Mouse (Mus musculus) neural tube, embryonic 15.5 days (tissue): ENCODE measurements around the gene Nfx1. TPM values are rescaled to one million over a fixed set of nuclear protein-coding genes. Genes with fewer than 3 reads are reported as not detected.

Experiments
- ATAC-seq: fragments of 200-750 bp; cut with Nextera tagmentation; 2 replicates; pipeline ENCODE4 v1.8.0; 2017; ENCODE audit warnings: mild to moderate bottlenecking, moderate TSS enrichment, moderate library complexity; ENCODE audit not compliant: low FRiP score
- H3K27ac ChIP-seq: fragments of 300-500 bp; sonication (generic); replicated peaks from 2 replicates; pipeline ENCODE4 v1.5.1; 2015; ENCODE audit warnings: mild to moderate bottlenecking, inconsistent platforms
- H3K27me3 ChIP-seq: fragments of 300-500 bp; sonication (generic); replicated peaks from 2 replicates; pipeline ENCODE4 v1.6.1; 2015; ENCODE audit warnings: inconsistent platforms
- H3K36me3 ChIP-seq: fragments of 300-500 bp; sonication (generic); 2 replicates; pipeline ENCODE4 v1.6.1; 2015; ENCODE audit warnings: inconsistent platforms
- H3K4me1 ChIP-seq: fragments of 300-500 bp; sonication (generic); 2 replicates; pipeline ENCODE4 v1.6.1; 2015; ENCODE audit warnings: inconsistent platforms
- H3K4me2 ChIP-seq: fragments of 300-500 bp; sonication (generic); 2 replicates; pipeline ENCODE4 v1.6.1; 2015; ENCODE audit warnings: inconsistent platforms, mild to moderate bottlenecking, moderate library complexity
- H3K4me3 ChIP-seq: fragments of 300-500 bp; sonication (generic); replicated peaks from 2 replicates; pipeline ENCODE4 v1.5.1; 2015; ENCODE audit warnings: mild to moderate bottlenecking, inconsistent platforms
- H3K9ac ChIP-seq: fragments of 300-500 bp; sonication (generic); replicated peaks from 2 replicates; pipeline ENCODE4 v1.6.1; 2015; ENCODE audit warnings: mild to moderate bottlenecking, inconsistent platforms
- H3K9me3 ChIP-seq: fragments of 300-500 bp; sonication (generic); replicated peaks from 2 replicates; pipeline ENCODE4 v1.6.1; 2016; ENCODE audit warnings: inconsistent platforms
- whole genome bisulfite sequencing: fragments of 180-500 bp; shearing (Covaris S2); methylation state at CpG from one replicate; pipeline ENCODE4 v1.1.7; 2015; ENCODE audit warnings: mixed read lengths; 5-methylcytosine and 5-hydroxymethylcytosine counted together
- polyA plus RNA-seq: library from polyadenylated mRNA; unstranded; fragments of >200 nt; fragmentation: Nextera tagmentation; extraction: Ambion mirVana; gene quantifications from 2 replicates; pipeline ENCODE4 v1.2.1, GENCODE M21; 2015

The Nfx1 gene
- polyA plus RNA-seq, 1 experiment from 2014 or later = 95.2 TPM

- Histone ChIP-seq H3K9me3 (no peaks in the 10 kb centered on the region), H3K9ac (peak overlapping the region; percentile 36), H3K4me2 (peak overlapping the region; percentile 49), H3K4me3 (0 out of 2 replicates have a peak overlapping the region, but pooled peaks have one; percentile 21), H3K27ac (no peak overlapping the region), H3K36me3 (no peaks in the 10 kb centered on the region), H3K27me3 (no peaks in the 10 kb centered on the region), H3K4me1 (peaks cover 5% of the 10 kb centered on the region)
- peak; percentile 79 for ATAC-seq
- whole genome bisulfite sequencing = 36% methylated on average over 16 of the region's 16 CpGs
Observed at GRCm38 (mm10) chr4:41050726-41051675, 80.3 kb downstream of the Nfx1 start.

GRCm38 (mm10) chr4:41051781-41052180, 81.1 kb downstream of the Nfx1 start:
- Histone ChIP-seq H3K4me2 (no peak overlapping the region), H3K4me1 (peaks cover 5% of the 10 kb centered on the region), H3K9me3 (no peaks in the 10 kb centered on the region), H3K36me3 (no peaks in the 10 kb centered on the region), H3K9ac (no peak overlapping the region), H3K27me3 (no peaks in the 10 kb centered on the region), H3K27ac (no peak overlapping the region), H3K4me3 (no peak overlapping the region)
- no peak for ATAC-seq
- 80% methylated on average over 7 of the region's 7 CpGs for WGBS

DNA sequence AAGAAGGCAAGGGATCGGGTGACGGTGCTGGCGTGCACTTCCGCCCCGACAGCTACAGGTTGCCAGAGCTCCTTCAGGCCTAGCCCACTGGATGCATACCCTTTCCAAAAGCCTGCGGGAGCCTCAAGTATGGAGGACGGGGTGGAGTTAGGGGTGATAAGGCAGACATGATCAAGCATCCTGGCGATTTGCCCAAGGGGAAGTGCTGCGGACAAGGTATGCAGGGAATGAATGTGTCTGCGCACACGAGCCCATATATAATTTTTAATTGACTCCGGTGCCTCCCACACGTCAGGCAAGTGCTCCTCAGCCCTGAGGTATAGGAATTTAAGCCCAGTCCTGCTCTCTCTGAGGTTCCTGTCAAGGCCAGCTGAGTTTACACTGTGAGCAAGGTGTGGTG, 84.4 kb downstream of the Nfx1 start:
- Histone ChIP-seq H3K36me3 (no peaks in the 10 kb centered on the region), H3K9me3 (no peaks in the 10 kb centered on the region), H3K4me3 (no peak overlapping the region), H3K27me3 (no peaks in the 10 kb centered on the region), H3K27ac (no peak overlapping the region), H3K4me2 (no peak overlapping the region), H3K4me1 (peaks cover 5% of the 10 kb centered on the region), H3K9ac (no peak overlapping the region)
- no peak for ATAC-seq
- 82% methylated on average over 13 of the region's 13 CpGs for WGBS

DNA sequence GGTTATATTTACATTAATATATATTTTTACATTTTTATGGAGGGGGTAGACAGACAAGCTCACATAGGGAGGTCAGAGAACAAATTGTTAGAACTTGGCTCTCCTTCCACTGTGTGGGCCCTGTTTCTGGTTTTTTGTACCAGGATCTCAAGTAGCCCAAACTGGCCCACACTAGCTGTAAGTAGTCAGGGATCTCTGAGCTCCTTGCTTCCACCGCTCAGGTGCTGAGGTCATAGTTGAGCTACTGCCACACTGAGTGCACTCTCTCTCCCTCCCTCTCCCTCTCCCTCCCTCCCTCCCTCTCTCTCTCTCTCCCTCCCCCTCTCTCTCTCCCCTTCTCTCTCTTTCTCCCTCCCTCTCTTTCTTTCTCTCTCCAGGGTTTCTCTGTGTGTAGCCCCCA, 85.5 kb downstream of the Nfx1 start:
- no peaks in the 10 kb centered on the region for H3K9me3 ChIP-seq
- 38% methylated on average over 1 of the region's 1 CpGs for WGBS
- no peaks in the 10 kb centered on the region for H3K36me3 ChIP-seq
- H3K4me1 ChIP-seq = no peaks in the 10 kb centered on the region
- H3K4me3 ChIP-seq = no peak overlapping the region
- no peak for ATAC-seq
- H3K4me2 ChIP-seq = no peak overlapping the region
- H3K9ac ChIP-seq = no peak overlapping the region
- no peak overlapping the region for H3K27ac ChIP-seq
- H3K27me3 ChIP-seq = no peaks in the 10 kb centered on the region

GRCm38 (mm10) chr4:41056742-41057332, 86.1 kb downstream of the Nfx1 start:
- Histone ChIP-seq H3K4me3 (no peak overlapping the region), H3K27me3 (no peaks in the 10 kb centered on the region), H3K9me3 (no peaks in the 10 kb centered on the region), H3K4me1 (no peaks in the 10 kb centered on the region), H3K9ac (no peak overlapping the region), H3K4me2 (no peak overlapping the region), H3K27ac (no peak overlapping the region), H3K36me3 (no peaks in the 10 kb centered on the region)
- no peak for ATAC-seq
- 79% methylated on average over 7 of the region's 7 CpGs for WGBS

GRCm38 (mm10) chr4:41057361-41057760, 86.7 kb downstream of the Nfx1 start:
- Histone ChIP-seq H3K9ac (no peak overlapping the region), H3K36me3 (no peaks in the 10 kb centered on the region), H3K9me3 (no peaks in the 10 kb centered on the region), H3K27me3 (no peaks in the 10 kb centered on the region), H3K4me1 (no peaks in the 10 kb centered on the region), H3K4me3 (no peak overlapping the region), H3K27ac (no peak overlapping the region), H3K4me2 (no peak overlapping the region)
- 68% methylated on average over 7 of the region's 9 CpGs for WGBS
- ATAC-seq = no peak

DNA sequence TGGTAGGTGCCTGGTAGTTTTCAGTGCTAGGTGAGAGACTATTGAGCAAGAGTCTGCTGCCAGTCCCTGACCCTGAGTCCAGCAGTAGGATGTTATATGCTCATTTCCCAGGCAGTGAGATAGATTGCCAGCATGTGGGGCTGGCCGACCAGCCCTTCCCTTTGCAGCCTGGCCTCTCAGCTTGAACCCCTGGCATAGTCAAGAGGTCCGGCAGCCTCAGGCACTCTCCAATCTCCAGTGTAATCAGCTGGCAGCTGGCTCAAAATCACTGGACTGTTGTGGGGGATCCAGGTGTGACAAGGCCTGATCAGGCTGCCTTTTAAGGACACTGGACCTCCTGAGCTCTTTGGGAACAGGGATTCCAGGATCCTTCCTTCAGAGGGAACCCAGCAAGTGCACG, 92.6 kb downstream of the Nfx1 start:
- H3K27me3 ChIP-seq = no peaks in the 10 kb centered on the region
- no peak overlapping the region for H3K4me3 ChIP-seq
- no peak overlapping the region for H3K4me2 ChIP-seq
- H3K36me3 ChIP-seq = no peaks in the 10 kb centered on the region
- WGBS = 59% methylated on average over 3 of the region's 3 CpGs
- no peaks in the 10 kb centered on the region for H3K4me1 ChIP-seq
- no peak overlapping the region for H3K9ac ChIP-seq
- no peak overlapping the region for H3K27ac ChIP-seq
- ATAC-seq = no peak
- no peaks in the 10 kb centered on the region for H3K9me3 ChIP-seq

- no peak overlapping the region for H3K27ac ChIP-seq
- no peaks in the 10 kb centered on the region for H3K4me1 ChIP-seq
- H3K4me2 ChIP-seq = no peak overlapping the region
- H3K9me3 ChIP-seq = no peaks in the 10 kb centered on the region
- no peak overlapping the region for H3K4me3 ChIP-seq
- no peaks in the 10 kb centered on the region for H3K27me3 ChIP-seq
- ATAC-seq = no peak
- H3K9ac ChIP-seq = no peak overlapping the region
- 24% methylated on average over 16 of the region's 16 CpGs for WGBS
- no peaks in the 10 kb centered on the region for H3K36me3 ChIP-seq
Observed at GRCm38 (mm10) chr4:41063894-41064673, 93.4 kb downstream of the Nfx1 start.

- H3K4me3 ChIP-seq = no peak overlapping the region
- 90% methylated on average over 4 of the region's 4 CpGs for WGBS
- no peaks in the 10 kb centered on the region for H3K4me1 ChIP-seq
- H3K9me3 ChIP-seq = no peaks in the 10 kb centered on the region
- H3K27me3 ChIP-seq = no peaks in the 10 kb centered on the region
- no peak overlapping the region for H3K27ac ChIP-seq
- ATAC-seq = no peak
- no peak overlapping the region for H3K4me2 ChIP-seq
- no peak overlapping the region for H3K9ac ChIP-seq
- no peaks in the 10 kb centered on the region for H3K36me3 ChIP-seq
Observed at GRCm38 (mm10) chr4:41065196-41065595, 94.5 kb downstream of the Nfx1 start.

GRCm38 (mm10) chr4:41071500-41072429, 101.1 kb downstream of the Nfx1 start:
- no peak overlapping the region for H3K9ac ChIP-seq
- no peak for ATAC-seq
- 62% methylated on average over 14 of the region's 14 CpGs for WGBS

More at GRCm38 (mm10) chr4:41071500-41072429, 101.1 kb downstream of the Nfx1 start:
- Histone ChIP-seq H3K9me3 (no peaks in the 10 kb centered on the region), H3K36me3 (no peaks in the 10 kb centered on the region), H3K4me2 (no peak overlapping the region), H3K27me3 (no peaks in the 10 kb centered on the region), H3K27ac (no peak overlapping the region), H3K4me1 (0 out of 2 replicates have a peak, but pooled peaks cover 4% of the 10 kb centered on the region), H3K4me3 (no peak overlapping the region)
